In genomic region chr2:28917518-28918361, GRCm38 (mm10) we compare ENCODE assay signal across 9 mouse cellular contexts. TPM values are rescaled to one million over a fixed set of nuclear protein-coding genes. Genes with fewer than 3 reads are reported as not detected.
DNase-seq lines count a peak whose midpoint lies in the region; ATAC-seq and TF ChIP-seq lines count a peak whose summit lies in the region.
"Had no signal": no experiment of that assay in that cellular context is flagged by ENCODE, and none has a peak within 500 bp of the region (broad histone marks: within the 10 kb centered on the region; RNA-seq: fewer than 3 reads in every experiment).

No protein-coding gene starts in this region.

- no peak for TF ChIP-seq CTCF in heart, adult 2 months (IDR thresholded peaks at IDR 0.05)

- WGBS in heart, adult 2 months = 3% methylated on average over 73 of the region's 73 CpGs
- under 1% methylated on average over 72 of the region's 73 CpGs for whole genome bisulfite sequencing in midbrain, embryonic 11.5 days

- ATAC-seq in midbrain, embryonic 11.5 days (ENCODE audit: low FRiP score) = 0 out of 2 replicates have a peak, but pooled peaks have one; percentile 44
- ATAC-seq in frontal cortex, adult (ENCODE audit: low TSS enrichment) = no peak

- no peak for TF ChIP-seq POLR2A in heart, adult 2 months (IDR thresholded peaks at IDR 0.05; ENCODE audit: insufficient read depth, low read depth, low read length)

- H3K36me3 ChIP-seq in heart, adult 2 months (ENCODE audit: control insufficient read depth, insufficient read depth, low read length) = no peaks in the 10 kb centered on the region
- no peaks in the 10 kb centered on the region for H3K36me3 ChIP-seq in midbrain, embryonic 11.5 days (ENCODE audit: control insufficient read depth, insufficient read depth, low read length)
- H3K36me3 ChIP-seq: G1E had no signal

- intact Hi-C loops in heart, adult 2 months (cut with DNase I) = no loop called here
- intact Hi-C loops in heart, postnatal 14 days (cut with DNase I) = no loop called here

- peak; percentile 36 to 55 for DNase-seq in heart, adult 2 months
- DNase-seq in heart, adult 8-10 months (ENCODE audit: low spot score) = no peak
- peak; percentile 45 for DNase-seq in cerebellum, adult 8-10 months
- peak; percentile 27 to 31 for DNase-seq in heart, postnatal 14 days
- peak; percentile 97 for DNase-seq in midbrain, embryonic 11.5 days (ENCODE audit: low spot score, missing footprints)
- DNase-seq in yolk sac, embryonic 10.5 days (ENCODE audit: low spot score) = no peak
- no peak for DNase-seq in left cerebral cortex, adult 9 months (ENCODE audit: low spot score in 2 of 2)

- no peaks in the 10 kb centered on the region for H3K79me2 ChIP-seq in heart, adult 2 months (replicated peaks; ENCODE audit: control insufficient read depth, insufficient read depth, low read length)

- H3K4me2 ChIP-seq in midbrain, embryonic 11.5 days = peak overlapping the region; percentile 47

- no peaks in the 10 kb centered on the region for H3K4me1 ChIP-seq in heart, adult 2 months (ENCODE audit: control insufficient read depth, insufficient read depth, low read length)
- peaks cover 10% of the 10 kb centered on the region; the same call in 1 of the 2 replicates for H3K4me1 ChIP-seq in midbrain, embryonic 11.5 days (ENCODE audit: control insufficient read depth, insufficient read depth, low read length)

- H3K27ac ChIP-seq in heart, adult 2 months = no peak overlapping the region
- peak overlapping the region; percentile 48; the same call in 1 of the 2 replicates for H3K27ac ChIP-seq in midbrain, embryonic 11.5 days (ENCODE audit: low read depth, low read length)

- peaks cover 30% of the 10 kb centered on the region for H3K27me3 ChIP-seq in heart, adult 2 months (ENCODE audit: control insufficient read depth, insufficient read depth, low read length)
- peaks cover 94% of the 10 kb centered on the region for H3K27me3 ChIP-seq in midbrain, embryonic 11.5 days (ENCODE audit: control insufficient read depth, insufficient read depth, low read length)

- H3K9me3 ChIP-seq in midbrain, embryonic 11.5 days (ENCODE audit: control insufficient read depth, low read length) = no peaks in the 10 kb centered on the region

- TF ChIP-seq EP300 in heart, adult 2 months (IDR thresholded peaks at IDR 0.05; ENCODE audit: insufficient read depth, low read depth, low read length) = no peak

- peak overlapping the region; percentile 7; the same call in 1 of the 2 replicates for H3K4me3 ChIP-seq in heart, adult 2 months
- peak overlapping the region; percentile 32 for H3K4me3 ChIP-seq in midbrain, embryonic 11.5 days (ENCODE audit: low read depth, low read length)

- H3K9ac ChIP-seq in heart, adult 2 months (ENCODE audit: low read depth, low read length) = 0 out of 2 replicates have a peak overlapping the region, but pooled peaks have one; percentile 34
- peak overlapping the region; percentile 65 for H3K9ac ChIP-seq in midbrain, embryonic 11.5 days (ENCODE audit: low read length)

RNA-seq across cellular contexts. Expression of gene Barhl1, which starts 1.3 kb away (rescaled TPM):
- total RNA-seq in heart, adult 2 months (2021) = not detected
- not detected in 2 replicates for polyA plus RNA-seq in heart, adult 2 months (2012; rRNA removed)
- not detected for total RNA-seq in heart, adult 8-10 months (2022)
- total RNA-seq in heart, postnatal 14 days (2021) = not detected
- polyA plus RNA-seq in midbrain, embryonic 11.5 days (2014; fragmentation: Nextera tagmentation; extraction: Ambion mirVana) = 12.2 and 12.7 TPM in 2 replicates

Comparison
In these comparisons a context has a peak if more than half of its experiments do, and no peak if none do; other contexts are left out.
1. DNase-seq: peak in heart, adult 2 months (2 of 2), cerebellum, adult 8-10 months (single experiment), heart, postnatal 14 days (2 of 2) and midbrain, embryonic 11.5 days (single experiment); none in heart, adult 8-10 months (single experiment), yolk sac, embryonic 10.5 days (single experiment) and left cerebral cortex, adult 9 months (0 of 2).